Mouse (Mus musculus) CH12F3 (cell line): ENCODE data around the gene 1700017B05Rik.
"Not testable (repeated sequence)": the region's sequence is repeated elsewhere in the genome, so short reads cannot be mapped to it uniquely, and the experiment has no call there.

Source experiments
- in situ Hi-C: fragments of 300-500 bp; cut with MboI; formaldehyde crosslinking; loops from 2 replicates; pipeline ENCODE4 v1.14.3; 2020; ENCODE audit warnings: low sequenced_read_pairs

Gene 1700017B05Rik

GRCm38 (mm10) chr9:57261913-57262794, at the start of gene 1700017B05Rik:
TSS of gene 1700017B05Rik (minus strand) at chr9:57262612.
- in situ Hi-C loops, result no loop called here

- in situ Hi-C loops, result no loop called here
Observed at GRCm38 (mm10) chr9:57310895-57311294, 48.5 kb upstream of the 1700017B05Rik start.

GRCm38 (mm10) chr9:57309353-57309752, 46.9 kb upstream of the 1700017B05Rik start:
- in situ Hi-C loops, result no loop called here

- in situ Hi-C loops, result no loop called here
Observed at GRCm38 (mm10) chr9:57307456-57307855, 45.0 kb upstream of the 1700017B05Rik start.

GRCm38 (mm10) chr9:57304716-57305115, 42.3 kb upstream of the 1700017B05Rik start:
- in situ Hi-C loops, result not testable (repeated sequence)

- in situ Hi-C loops, result no loop called here
Observed at GRCm38 (mm10) chr9:57304251-57304650, 41.8 kb upstream of the 1700017B05Rik start.

- in situ Hi-C loops, result no loop called here
Observed at GRCm38 (mm10) chr9:57303356-57303755, 40.9 kb upstream of the 1700017B05Rik start.

GRCm38 (mm10) chr9:57300825-57301224, 38.4 kb upstream of the 1700017B05Rik start:
- in situ Hi-C loops, result no loop called here

- in situ Hi-C loops, result no loop called here
Observed at GRCm38 (mm10) chr9:57299790-57300477, 37.5 kb upstream of the 1700017B05Rik start.

GRCm38 (mm10) chr9:57297938-57298337, 35.5 kb upstream of the 1700017B05Rik start:
- in situ Hi-C loops, result no loop called here

- in situ Hi-C loops, result no loop called here
Observed at GRCm38 (mm10) chr9:57296277-57296676, 33.9 kb upstream of the 1700017B05Rik start.

GRCm38 (mm10) chr9:57295666-57296065, 33.3 kb upstream of the 1700017B05Rik start:
- in situ Hi-C loops, result no loop called here

- in situ Hi-C loops, result no loop called here
Observed at GRCm38 (mm10) chr9:57294905-57295304, 32.5 kb upstream of the 1700017B05Rik start.

- in situ Hi-C loops, result no loop called here
Observed at GRCm38 (mm10) chr9:57287183-57287582, 24.8 kb upstream of the 1700017B05Rik start.

- in situ Hi-C loops, result no loop called here
Observed at GRCm38 (mm10) chr9:57283311-57283710, 20.9 kb upstream of the 1700017B05Rik start.

- in situ Hi-C loops, result no loop called here
Observed at GRCm38 (mm10) chr9:57282686-57283085, 20.3 kb upstream of the 1700017B05Rik start.

GRCm38 (mm10) chr9:57281549-57281948, 19.1 kb upstream of the 1700017B05Rik start:
- in situ Hi-C loops, result no loop called here

GRCm38 (mm10) chr9:57279441-57279840, 17.0 kb upstream of the 1700017B05Rik start:
- in situ Hi-C loops, result no loop called here

GRCm38 (mm10) chr9:57278268-57278667, 15.9 kb upstream of the 1700017B05Rik start:
- in situ Hi-C loops, result no loop called here

- in situ Hi-C loops, result no loop called here
Observed at GRCm38 (mm10) chr9:57276311-57276710, 13.9 kb upstream of the 1700017B05Rik start.

- in situ Hi-C loops, result no loop called here
Observed at GRCm38 (mm10) chr9:57273805-57274494, 11.5 kb upstream of the 1700017B05Rik start.
